Mouse (Mus musculus) ES-E14 (cell line): ENCODE measurements at regions not wholly inside any gene's neighbourhood (a gene's known extent, or its start where the extent isn't known, plus 50 kb on each side); places are given as distances from the start of the nearest gene placed in this dataset.

Source experiments
- CHD2 ChIP-seq: IDR thresholded peaks from 2 replicates; pipeline ENCODE4 v1.6.1; 2014; ENCODE audit warnings: mild to moderate bottlenecking, low read depth, low read length, inconsistent platforms
- MAFK ChIP-seq: IDR thresholded peaks from 2 replicates; pipeline ENCODE4 v1.6.1; 2014; ENCODE audit warnings: mild to moderate bottlenecking, low read depth, low read length, inconsistent platforms; ENCODE audit not compliant: insufficient read depth
- ZC3H11A ChIP-seq: IDR thresholded peaks from 2 replicates; pipeline ENCODE4 v1.6.1; 2012; ENCODE audit warnings: low read depth, mild to moderate bottlenecking, inconsistent platforms, low read length, borderline replicate concordance
- ZNF384 ChIP-seq: IDR thresholded peaks from 2 replicates; pipeline ENCODE4 v1.6.1; 2012; ENCODE audit warnings: low read depth, low read length, inconsistent platforms

DNA sequence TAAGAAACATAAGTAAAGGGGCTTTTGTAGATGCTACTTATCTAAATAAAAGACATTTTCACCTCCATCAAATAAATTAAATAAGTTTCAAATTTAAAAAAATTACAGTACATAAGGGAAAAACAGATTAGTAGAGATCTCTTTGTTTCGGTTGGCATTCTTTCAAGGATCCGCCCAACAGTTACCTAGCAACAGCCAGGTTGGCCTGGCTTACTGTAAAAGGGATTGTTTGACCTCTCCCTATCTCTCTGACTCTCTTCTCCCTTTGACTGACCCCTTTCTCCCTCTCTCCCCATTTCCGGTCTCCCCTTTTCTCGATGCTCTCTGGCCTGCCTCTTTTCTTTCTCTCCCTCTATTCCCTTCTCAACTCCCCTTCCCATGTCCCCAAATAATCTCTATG, 82.3 kb upstream of the Sec61g start:
- no peak for TF ChIP-seq ZC3H11A
- TF ChIP-seq CHD2, result no peak
- no peak for TF ChIP-seq ZNF384
- TF ChIP-seq MAFK, result no peak
